Mouse (Mus musculus): ENCODE results near the gene 2010111I01Rik. TPM values are rescaled to one million over a fixed set of nuclear protein-coding genes. Genes with fewer than 3 reads are reported as not detected.
A peak's percentile ranks its signal among the peaks of the same experiment; 100 is the strongest.

Gene 2010111I01Rik
- polyA plus RNA-seq, 2 experiments = 10.7 to 13.6 TPM

DNA sequence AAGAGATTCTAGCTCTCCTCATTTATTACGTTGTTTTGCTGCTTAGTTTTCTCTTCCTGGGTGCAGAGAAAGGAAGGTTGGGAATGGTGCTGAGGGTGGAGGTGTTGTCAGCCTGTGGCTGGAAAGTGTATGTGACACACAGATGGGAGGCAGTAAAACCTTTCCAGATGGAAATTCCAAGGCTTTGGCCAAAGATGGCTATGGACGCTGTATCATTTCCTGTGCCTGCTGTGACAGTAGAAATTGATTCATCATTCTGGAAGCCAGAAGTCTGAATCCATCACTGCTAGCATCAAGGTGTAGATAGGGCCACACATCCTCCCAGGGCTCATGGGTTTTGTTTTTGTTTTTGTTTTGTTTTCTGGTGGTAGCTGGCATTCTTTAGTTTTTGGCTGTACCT is 141.9 kb downstream of the 2010111I01Rik start:
- no peak overlapping the region for H3K4me2 ChIP-seq (ENCODE audit: low read depth)
- H3K4me1 ChIP-seq (replicated peaks; ENCODE audit: control insufficient read depth in 2 of 2, insufficient read depth in 2 of 2, low read length in 1 of 2) = 0 out of 4 replicates have a peak, but pooled peaks cover 0 to 4% of the 10 kb centered on the region in 2 experiments
- no peak for DNase-seq (ENCODE audit: low read depth in 3 of 3, low spot score in 3 of 3)
- no peaks in the 10 kb centered on the region for H3K36me3 ChIP-seq (replicated peaks; ENCODE audit: control insufficient read depth, insufficient read depth, low read depth)
- no peak overlapping the region for H3K27ac ChIP-seq
- ATAC-seq (ENCODE audit: insufficient read depth) = no peak
- WGBS (ENCODE audit: insufficient replicate concordance) = 62% methylated on average over 2 of the region's 2 CpGs
- no peaks in the 10 kb centered on the region for H3K9me3 ChIP-seq (ENCODE audit: control insufficient read depth, low read length)
- no peak overlapping the region for H3K4me3 ChIP-seq (ENCODE audit: insufficient read depth in 1 of 2, low read depth in 2 of 2, low read length in 2 of 2)
- no peak overlapping the region for H3K9ac ChIP-seq (replicated peaks)
- H3K27me3 ChIP-seq (ENCODE audit: control insufficient read depth, insufficient read depth, low read length) = no peaks in the 10 kb centered on the region
- no peak for TF ChIP-seq CTCF (IDR thresholded peaks at IDR 0.05; ENCODE audit: low read depth)
- TF ChIP-seq EP300 (IDR thresholded peaks at IDR 0.05; ENCODE audit: low read depth) = no peak

DNA sequence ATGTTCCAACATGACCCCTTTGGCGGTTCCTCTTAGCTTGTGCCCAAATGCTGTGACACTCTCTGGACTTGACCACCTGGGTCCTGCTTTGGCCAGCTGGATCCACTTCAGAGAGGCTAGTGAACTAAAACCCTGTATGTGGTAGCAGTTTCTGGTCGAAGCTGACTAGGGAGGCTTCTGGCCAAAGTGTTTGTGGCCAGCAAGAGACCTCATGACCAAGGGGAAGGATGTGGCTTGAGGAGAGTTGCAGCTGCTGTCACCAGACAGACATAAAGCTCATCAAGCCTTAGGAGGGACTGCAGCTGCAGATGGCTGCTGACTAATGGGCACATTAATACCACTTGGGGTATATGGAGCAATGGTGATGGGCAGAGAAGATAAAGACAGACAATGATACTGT is 143.9 kb downstream of the 2010111I01Rik start:
- no peak for DNase-seq (ENCODE audit: low read depth in 3 of 3, low spot score in 3 of 3)
- H3K4me1 ChIP-seq (replicated peaks; ENCODE audit: control insufficient read depth in 2 of 2, insufficient read depth in 2 of 2, low read length in 1 of 2) = peaks cover 0 to 14% of the 10 kb centered on the region in 2 experiments; a peak in 3 of 4 replicates
- no peaks in the 10 kb centered on the region for H3K36me3 ChIP-seq (replicated peaks; ENCODE audit: control insufficient read depth, insufficient read depth, low read depth)
- TF ChIP-seq CTCF (IDR thresholded peaks at IDR 0.05; ENCODE audit: low read depth) = no peak
- TF ChIP-seq EP300 (IDR thresholded peaks at IDR 0.05; ENCODE audit: low read depth) = no peak
- H3K4me3 ChIP-seq (ENCODE audit: insufficient read depth in 1 of 2, low read depth in 2 of 2, low read length in 2 of 2) = no peak overlapping the region
- no peak overlapping the region for H3K4me2 ChIP-seq (ENCODE audit: low read depth)
- ATAC-seq (ENCODE audit: insufficient read depth) = no peak
- no peaks in the 10 kb centered on the region for H3K27me3 ChIP-seq (ENCODE audit: control insufficient read depth, insufficient read depth, low read length)
- no peaks in the 10 kb centered on the region for H3K9me3 ChIP-seq (ENCODE audit: control insufficient read depth, low read length)
- no peak overlapping the region for H3K27ac ChIP-seq
- WGBS (ENCODE audit: insufficient replicate concordance) = 26% methylated on average over 2 of the region's 2 CpGs
- H3K9ac ChIP-seq (replicated peaks) = no peak overlapping the region

DNA sequence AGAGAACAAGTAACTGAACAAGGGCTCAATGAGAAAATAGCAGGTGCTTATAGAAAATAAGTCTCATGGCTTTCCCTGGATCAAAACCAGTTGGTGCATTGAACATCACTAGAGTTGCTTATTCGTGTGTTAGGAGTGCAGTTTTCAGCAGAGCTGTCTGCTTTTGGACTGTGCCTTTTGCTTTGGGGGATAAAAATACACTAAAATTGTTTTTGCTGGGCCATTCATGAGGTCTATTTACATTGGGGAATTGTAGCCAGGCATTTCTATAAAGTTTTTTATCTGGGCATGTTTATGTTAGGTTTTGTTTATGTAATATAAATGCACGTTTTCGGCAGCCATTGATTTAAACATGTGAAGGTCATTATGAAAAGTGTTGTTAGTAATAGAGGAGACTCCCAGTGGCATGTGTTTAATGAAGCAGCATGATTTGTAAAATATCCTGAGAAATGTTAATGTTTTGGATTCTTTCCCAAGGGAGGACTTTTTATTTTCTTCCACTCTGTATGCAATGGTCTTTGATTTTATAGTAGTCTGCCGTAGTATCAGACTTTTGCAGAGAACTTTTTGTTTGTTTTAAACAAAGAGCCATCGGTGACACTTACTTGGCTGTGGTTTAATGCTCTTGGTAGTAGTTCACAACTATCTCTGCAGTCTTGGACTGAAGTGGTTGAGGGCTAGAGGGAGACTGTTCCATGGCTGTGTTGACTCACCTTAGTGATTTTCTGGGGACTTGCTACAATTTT is 146.8 kb downstream of the 2010111I01Rik start:
- no peak for ATAC-seq (ENCODE audit: insufficient read depth)
- no peak overlapping the region for H3K4me2 ChIP-seq (ENCODE audit: low read depth)
- no peak overlapping the region for H3K27ac ChIP-seq
- H3K27me3 ChIP-seq (ENCODE audit: control insufficient read depth, insufficient read depth, low read length) = no peaks in the 10 kb centered on the region
- H3K36me3 ChIP-seq (replicated peaks; ENCODE audit: control insufficient read depth, insufficient read depth, low read depth) = no peaks in the 10 kb centered on the region
- H3K4me3 ChIP-seq (ENCODE audit: insufficient read depth in 1 of 2, low read depth in 2 of 2, low read length in 2 of 2) = no peak overlapping the region
- H3K9me3 ChIP-seq (ENCODE audit: control insufficient read depth, low read length) = no peaks in the 10 kb centered on the region
- TF ChIP-seq EP300 (IDR thresholded peaks at IDR 0.05; ENCODE audit: low read depth) (no peak), CTCF (IDR thresholded peaks at IDR 0.05; ENCODE audit: low read depth) (no peak)
- H3K9ac ChIP-seq (replicated peaks) = no peak overlapping the region
- 55% methylated on average over 5 of the region's 5 CpGs for WGBS (ENCODE audit: insufficient replicate concordance)
- DNase-seq (ENCODE audit: low read depth in 3 of 3, low spot score in 3 of 3) = no peak
- peaks cover 7 to 22% of the 10 kb centered on the region in 2 experiments; a peak in 3 of 4 replicates for H3K4me1 ChIP-seq (replicated peaks; ENCODE audit: control insufficient read depth in 2 of 2, insufficient read depth in 2 of 2, low read length in 1 of 2)

DNA sequence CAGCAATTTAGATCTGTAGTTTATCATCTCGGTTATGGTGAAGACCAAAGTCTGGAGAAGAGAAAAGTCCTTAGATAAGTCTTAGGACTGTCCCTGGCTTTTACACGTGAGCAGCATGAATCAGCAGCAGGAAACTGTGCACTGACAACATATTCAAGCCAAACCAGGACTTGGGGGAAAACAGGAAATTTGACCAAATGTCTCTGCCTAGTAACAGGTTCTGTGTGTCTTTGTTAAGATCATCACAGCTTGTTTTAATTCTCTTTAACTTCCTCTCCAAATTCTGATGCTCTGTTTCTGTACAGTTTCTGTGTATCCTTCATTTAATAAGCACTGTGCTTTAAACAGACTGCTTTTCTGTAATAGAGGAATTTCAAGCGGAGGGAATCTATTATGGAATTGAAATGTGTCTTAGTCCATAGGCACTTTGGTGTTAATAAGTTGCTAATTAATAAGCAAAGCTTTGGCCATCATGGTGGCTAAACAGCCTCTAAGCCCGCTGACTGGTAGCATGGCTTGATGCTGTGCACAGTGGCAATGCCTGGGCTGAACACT is 147.4 kb downstream of the 2010111I01Rik start:
- DNase-seq (ENCODE audit: low read depth in 3 of 3, low spot score in 3 of 3) (no peak), ATAC-seq (ENCODE audit: insufficient read depth) (no peak)
- Histone ChIP-seq H3K4me3 (ENCODE audit: insufficient read depth in 1 of 2, low read depth in 2 of 2, low read length in 2 of 2) (no peak overlapping the region), H3K9ac (replicated peaks) (no peak overlapping the region), H3K27ac (no peak overlapping the region), H3K4me1 (replicated peaks; ENCODE audit: control insufficient read depth in 2 of 2, insufficient read depth in 2 of 2, low read length in 1 of 2) (peaks cover 7 to 21% of the 10 kb centered on the region in 2 experiments; a peak in 3 of 4 replicates), H3K27me3 (ENCODE audit: control insufficient read depth, insufficient read depth, low read length) (no peaks in the 10 kb centered on the region), H3K36me3 (replicated peaks; ENCODE audit: control insufficient read depth, insufficient read depth, low read depth) (no peaks in the 10 kb centered on the region), H3K4me2 (ENCODE audit: low read depth) (no peak overlapping the region), H3K9me3 (ENCODE audit: control insufficient read depth, low read length) (no peaks in the 10 kb centered on the region)
- TF ChIP-seq EP300 (IDR thresholded peaks at IDR 0.05; ENCODE audit: low read depth) (0 out of 2 replicates have a peak, but pooled peaks have one; percentile 3), CTCF (IDR thresholded peaks at IDR 0.05; ENCODE audit: low read depth) (no peak)
- 32% methylated on average over 4 of the region's 4 CpGs for WGBS (ENCODE audit: insufficient replicate concordance)

DNA sequence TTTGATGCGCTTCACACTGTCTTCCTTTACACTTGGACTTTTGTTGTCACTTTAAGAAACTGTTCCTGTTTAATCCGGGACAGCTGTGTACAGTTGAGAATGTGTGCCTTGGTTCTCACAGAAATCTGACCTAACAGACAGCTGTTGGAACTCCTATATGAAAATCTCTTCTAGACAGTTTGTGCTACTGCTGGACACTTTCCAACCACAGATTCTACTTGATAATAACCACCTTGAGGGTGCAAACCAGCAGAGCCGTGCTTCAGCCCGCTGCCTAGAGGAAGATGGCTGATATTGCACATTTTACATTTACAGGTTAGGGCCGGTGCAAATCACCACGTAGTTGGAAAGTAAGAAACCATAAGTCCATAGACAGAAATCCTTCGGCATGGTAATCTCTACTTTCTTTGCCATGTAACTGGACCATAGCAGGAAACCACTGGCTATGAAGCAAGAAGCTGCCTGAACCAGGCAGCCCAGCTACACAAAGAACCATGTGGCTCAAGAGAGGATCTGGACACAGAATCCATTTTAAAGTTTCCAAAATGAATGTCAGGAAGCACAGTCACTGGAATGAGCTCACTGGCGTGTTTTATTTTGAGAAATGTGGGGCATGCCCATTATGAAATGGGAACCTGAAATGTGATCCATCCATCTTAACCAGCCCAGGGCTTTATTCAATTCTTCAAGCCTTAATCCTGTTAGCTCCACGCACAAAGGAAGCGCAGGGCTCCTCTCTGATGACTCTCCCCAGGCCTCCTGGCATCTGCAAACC is 148.1 kb downstream of the 2010111I01Rik start:
- H3K4me2 ChIP-seq (ENCODE audit: low read depth) = no peak overlapping the region
- DNase-seq (ENCODE audit: low read depth in 3 of 3, low spot score in 3 of 3) = no peak
- no peak for TF ChIP-seq EP300 (IDR thresholded peaks at IDR 0.05; ENCODE audit: low read depth)
- no peak for TF ChIP-seq CTCF (IDR thresholded peaks at IDR 0.05; ENCODE audit: low read depth)
- no peak overlapping the region for H3K27ac ChIP-seq
- no peak overlapping the region for H3K4me3 ChIP-seq (ENCODE audit: insufficient read depth in 1 of 2, low read depth in 2 of 2, low read length in 2 of 2)
- H3K36me3 ChIP-seq (replicated peaks; ENCODE audit: control insufficient read depth, insufficient read depth, low read depth) = no peaks in the 10 kb centered on the region
- no peak overlapping the region for H3K9ac ChIP-seq (replicated peaks)
- ATAC-seq (ENCODE audit: insufficient read depth) = no peak
- H3K4me1 ChIP-seq (replicated peaks; ENCODE audit: control insufficient read depth in 2 of 2, insufficient read depth in 2 of 2, low read length in 1 of 2) = peaks cover 7 to 22% of the 10 kb centered on the region in 2 experiments; a peak in 3 of 4 replicates
- 39% methylated on average over 10 of the region's 10 CpGs for WGBS (ENCODE audit: insufficient replicate concordance)
- no peaks in the 10 kb centered on the region for H3K9me3 ChIP-seq (ENCODE audit: control insufficient read depth, low read length)
- no peaks in the 10 kb centered on the region for H3K27me3 ChIP-seq (ENCODE audit: control insufficient read depth, insufficient read depth, low read length)

Measured in liver, embryonic 14.5 days (tissue).